Mouse (Mus musculus) T-helper 17 cell (primary cell): ENCODE data around the gene Gm11096.

Experiments used
- in situ Hi-C, 2 experiments: fragments of 300-600 bp; cut with MboI, MseI; formaldehyde crosslinking; loops; 1 replicate in 1 of 2; 2 replicates in 1 of 2; pipeline ENCODE4 v1.15.1; 2025; ENCODE audit warnings: high pct_unique_total_duplicates in 2 of 2

The Gm11096 gene

DNA sequence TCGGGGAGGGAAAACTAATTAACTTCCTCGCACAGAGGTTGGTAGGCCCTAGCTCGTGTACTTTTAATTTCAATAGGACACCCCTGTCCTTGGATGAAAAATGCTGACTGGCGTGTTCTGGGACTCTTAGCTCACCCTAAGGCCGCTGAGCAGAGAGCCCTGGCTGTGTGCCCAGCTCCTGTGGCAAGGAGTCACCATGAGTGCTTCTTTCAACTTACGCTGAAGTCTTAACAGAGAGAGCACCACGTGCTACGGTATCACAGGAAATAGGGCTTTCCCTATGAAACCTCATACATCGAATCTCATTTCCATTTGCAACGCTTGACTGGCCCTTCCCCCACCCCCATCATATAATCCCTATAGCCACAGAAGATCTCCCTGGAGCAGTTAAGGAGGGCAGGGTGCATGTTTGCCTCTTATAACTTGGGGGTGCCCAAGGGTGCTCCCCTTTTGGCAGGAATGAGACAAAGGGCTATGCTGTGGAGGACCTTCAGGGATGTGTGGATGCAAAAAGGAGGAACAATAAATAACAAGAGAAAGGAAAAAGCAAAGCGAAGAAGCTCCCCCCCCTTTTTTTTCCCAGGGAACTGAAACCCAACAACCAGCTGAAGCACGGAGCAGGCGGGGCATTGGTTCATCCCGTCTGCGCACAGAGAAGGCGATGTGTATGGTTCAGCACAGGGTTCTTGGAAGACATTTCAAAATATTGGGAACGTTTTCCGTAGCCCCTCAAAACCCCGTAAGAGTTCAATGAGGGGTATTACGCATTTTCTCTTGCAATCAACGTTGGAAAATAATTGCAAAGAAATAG is 39.0 kb downstream of the Gm11096 start:
- in situ Hi-C loops: no loop called here

DNA sequence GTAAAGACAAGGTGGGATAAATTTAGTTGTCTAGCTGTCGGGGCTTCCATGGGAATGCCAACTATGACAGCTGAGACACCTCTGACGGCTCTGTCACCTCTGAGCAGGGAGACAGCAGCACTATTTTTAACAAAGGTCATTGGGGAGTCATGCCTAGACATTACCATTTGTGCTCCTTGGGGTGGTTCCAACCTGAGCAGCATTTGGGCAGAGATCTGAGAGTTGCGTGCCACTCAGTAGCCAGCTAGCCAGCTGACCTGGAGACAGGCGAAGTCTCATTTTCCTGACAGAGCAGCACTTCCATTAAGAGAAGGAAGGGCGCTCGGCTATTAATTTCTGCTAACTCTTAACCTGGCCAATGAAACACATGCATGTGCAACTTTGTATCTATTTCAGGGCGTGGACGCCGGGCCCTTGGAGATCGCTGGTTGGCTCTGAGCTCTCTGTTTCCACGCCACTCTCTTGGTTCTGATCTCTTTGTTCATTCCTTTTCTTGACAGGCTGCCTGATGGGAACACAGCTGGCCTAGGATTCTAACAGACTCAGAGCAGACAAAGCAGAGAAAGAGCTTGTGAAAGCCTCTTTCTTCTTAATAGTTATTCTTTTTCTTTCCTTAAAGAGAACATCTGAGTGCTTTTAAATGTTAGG is 40.4 kb downstream of the Gm11096 start:
- in situ Hi-C loops: no loop called here

GRCm38 (mm10) chr17:81486388-81486787 is 44.8 kb downstream of the Gm11096 start:
- in situ Hi-C loops: no loop called here
